Mouse (Mus musculus) c-Kit-positive CD71-positive TER-119-positive erythroid progenitor cells, embryonic 14.5 days (primary cell): ENCODE results near the gene Nfkbil1.
A peak's percentile ranks its signal among the peaks of the same experiment; 100 is the strongest.

ENCODE experiments used
- DNase-seq: peaks from one replicate; pipeline ENCODE4 v3.0.0-alpha.2; 2013; ENCODE audit warnings: low spot score

The Nfkbil1 gene

GRCm38 (mm10) chr17:35254241-35255098, 18.9 kb upstream of the Nfkbil1 start:
- no peak for DNase-seq

- no peak for DNase-seq
Measured at GRCm38 (mm10) chr17:35253293-35254093, 17.9 kb upstream of the Nfkbil1 start.

GRCm38 (mm10) chr17:35252619-35253292, 17.2 kb upstream of the Nfkbil1 start:
- DNase-seq = no peak

- DNase-seq = no peak
Measured at GRCm38 (mm10) chr17:35251981-35252380, 16.4 kb upstream of the Nfkbil1 start.

GRCm38 (mm10) chr17:35251162-35251719, 15.6 kb upstream of the Nfkbil1 start:
- no peak for DNase-seq

- no peak for DNase-seq
Measured at GRCm38 (mm10) chr17:35250348-35251120, 14.9 kb upstream of the Nfkbil1 start.

- no peak for DNase-seq
Measured at GRCm38 (mm10) chr17:35249451-35250197, 14.0 kb upstream of the Nfkbil1 start.

GRCm38 (mm10) chr17:35248986-35249385, 13.4 kb upstream of the Nfkbil1 start:
- DNase-seq = no peak

GRCm38 (mm10) chr17:35247144-35247543, 11.6 kb upstream of the Nfkbil1 start:
- DNase-seq = no peak

GRCm38 (mm10) chr17:35245731-35246623, 10.4 kb upstream of the Nfkbil1 start:
- DNase-seq = no peak

GRCm38 (mm10) chr17:35244999-35245398, 9.4 kb upstream of the Nfkbil1 start:
- no peak for DNase-seq

- no peak for DNase-seq
Measured at GRCm38 (mm10) chr17:35243086-35243485, 7.5 kb upstream of the Nfkbil1 start.

GRCm38 (mm10) chr17:35242015-35242941, 6.7 kb upstream of the Nfkbil1 start:
- DNase-seq = peak; percentile 72

GRCm38 (mm10) chr17:35241305-35242014, 5.9 kb upstream of the Nfkbil1 start, which contains the start of gene Ddx39b:
Gene Ddx39b, plus strand, starts transcription at chr17:35241746.
- peak; percentile 90 for DNase-seq

GRCm38 (mm10) chr17:35240384-35241304, 5.1 kb upstream of the Nfkbil1 start:
- no peak for DNase-seq

GRCm38 (mm10) chr17:35239700-35240099, 4.1 kb upstream of the Nfkbil1 start:
- DNase-seq = no peak

- DNase-seq = no peak
Measured at GRCm38 (mm10) chr17:35237504-35237903, 1.9 kb upstream of the Nfkbil1 start.
